Comparison of ENCODE assay signal across 23 mouse cellular contexts in the genomic region with DNA sequence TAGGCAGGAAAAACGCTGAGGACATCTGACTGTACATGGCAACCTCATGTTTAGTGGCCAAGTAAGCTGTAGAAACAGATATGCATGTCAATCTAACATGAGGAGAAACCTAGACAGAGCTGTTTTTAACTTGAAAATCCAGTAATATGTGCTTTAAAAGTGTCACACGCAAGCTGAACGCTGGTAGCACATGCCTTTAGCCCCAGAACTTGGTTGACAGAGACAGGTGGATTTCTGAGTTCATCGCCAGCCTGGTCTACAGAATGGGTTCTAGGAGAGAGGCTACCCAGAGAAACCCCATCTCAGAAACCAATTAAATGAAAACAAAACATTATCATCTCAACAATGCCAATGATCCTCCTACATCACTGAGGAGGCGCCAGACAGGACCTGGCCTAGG. TPM values are rescaled to one million over a fixed set of nuclear protein-coding genes. Genes with fewer than 3 reads are reported as not detected.
"Had no signal": no experiment of that assay in that cellular context is flagged by ENCODE, and none has a peak within 500 bp of the region (broad histone marks: within the 10 kb centered on the region; RNA-seq: fewer than 3 reads in every experiment).

No protein-coding gene starts in this region.

- H3K4me2 ChIP-seq: limb, embryonic 12.5 days; limb, embryonic 15.5 days; liver, embryonic 12.5 days; midbrain, embryonic 13.5 days had no signal

- H3K27ac ChIP-seq: kidney, postnatal 0 days; limb, embryonic 12.5 days; limb, embryonic 15.5 days; liver, embryonic 12.5 days; midbrain, embryonic 10.5 days; midbrain, embryonic 13.5 days; stomach, postnatal 0 days had no signal

- DNase-seq: kidney, postnatal 25 days; lung, adult 2 months; lung, postnatal 36 days; thymus, adult 2 months; thymus, postnatal 14 days; thymus, postnatal 4 days had no signal

- H3K9me3 ChIP-seq: limb, embryonic 12.5 days; limb, embryonic 15.5 days; liver, embryonic 12.5 days; megakaryocyte, embryonic 14.5 days; midbrain, embryonic 10.5 days; midbrain, embryonic 13.5 days had no signal

- ATAC-seq: liver, embryonic 12.5 days; lung, postnatal 0 days; midbrain, embryonic 13.5 days; midbrain, embryonic 16.5 days had no signal

- H3K27me3 ChIP-seq: limb, embryonic 12.5 days; limb, embryonic 15.5 days; liver, embryonic 12.5 days; megakaryocyte, embryonic 14.5 days; midbrain, embryonic 13.5 days had no signal

- H3K9ac ChIP-seq: limb, embryonic 12.5 days; limb, embryonic 15.5 days; liver, embryonic 12.5 days; midbrain, embryonic 13.5 days had no signal

- H3K4me3 ChIP-seq: limb, embryonic 12.5 days; limb, embryonic 15.5 days; liver, embryonic 12.5 days; megakaryocyte, embryonic 14.5 days; midbrain, embryonic 10.5 days; midbrain, embryonic 13.5 days had no signal

RNA-seq across cellular contexts. Expression of a gene that starts 9.3 kb away (rescaled TPM):
- total RNA-seq: monocyte, adult 5-6 weeks had no signal
- polyA plus RNA-seq: kidney, embryonic 14.5 days; kidney, postnatal 0 days; liver, embryonic 12.5 days; liver, embryonic 16.5 days; lung, adult 2 months; midbrain, embryonic 10.5 days; midbrain, embryonic 13.5 days; neural tube, embryonic 11.5 days; neural tube, embryonic 14.5 days; thymus, adult 2 months had no signal

RNA-seq across cellular contexts. Expression of a gene that starts 27.8 kb away (rescaled TPM):
- total RNA-seq: monocyte, adult 5-6 weeks had no signal

RNA-seq across cellular contexts. Expression of a gene that starts 51.0 kb away (rescaled TPM):
- total RNA-seq: left cerebral cortex, adult 8-10 months; monocyte, adult 5-6 weeks had no signal
- polyA plus RNA-seq: kidney, embryonic 14.5 days; kidney, postnatal 0 days; large intestine, adult 2 months; limb, embryonic 12.5 days; liver, embryonic 12.5 days; lung, adult 2 months; midbrain, embryonic 10.5 days; midbrain, embryonic 13.5 days; midbrain, embryonic 16.5 days; neural tube, embryonic 11.5 days; neural tube, embryonic 14.5 days had no signal
